23 mouse cellular contexts compared by ENCODE assay signal in the genomic region with DNA sequence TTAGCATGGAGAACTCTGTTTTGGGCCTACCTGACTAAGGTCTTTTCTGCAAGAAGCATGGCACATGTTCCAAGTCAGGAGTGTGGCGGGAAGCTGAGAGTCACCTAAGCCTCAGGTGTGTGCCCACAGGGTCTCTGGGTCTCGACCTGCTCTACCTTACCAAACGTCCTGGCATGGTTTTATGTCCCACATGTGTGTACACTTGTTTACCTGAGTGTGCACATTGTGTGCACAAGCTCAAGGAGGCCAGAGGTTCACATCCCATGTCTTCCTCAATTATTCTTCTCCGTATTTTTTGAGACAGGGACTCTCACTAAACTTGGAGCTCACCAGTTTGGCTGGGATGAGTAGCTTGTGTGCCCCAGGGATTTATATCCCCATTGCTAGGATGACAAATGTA. TPM values are rescaled to one million over a fixed set of nuclear protein-coding genes. Genes with fewer than 3 reads are reported as not detected.
DNase-seq lines count a peak whose midpoint lies in the region; ATAC-seq and TF ChIP-seq lines count a peak whose summit lies in the region.
"Had no signal": no experiment of that assay in that cellular context is flagged by ENCODE, and none has a peak within 500 bp of the region (broad histone marks: within the 10 kb centered on the region; RNA-seq: fewer than 3 reads in every experiment).

No protein-coding gene starts in this region.

- peaks cover 64% of the 10 kb centered on the region for H3K36me3 ChIP-seq in erythroblast, embryonic 14.5 days (ENCODE audit: control insufficient read depth)
- H3K36me3 ChIP-seq in heart, embryonic 11.5 days (ENCODE audit: control insufficient read depth, insufficient read depth, low read length): no peaks in the 10 kb centered on the region
- peaks cover 6% of the 10 kb centered on the region; the same call in 1 of the 2 replicates for H3K36me3 ChIP-seq in liver, embryonic 13.5 days
- no peaks in the 10 kb centered on the region for H3K36me3 ChIP-seq in liver, postnatal 0 days (replicated peaks; ENCODE audit: insufficient read depth, low read length)
- H3K36me3 ChIP-seq: embryonic facial prominence, embryonic 10.5 days; heart, embryonic 12.5 days; hindbrain, embryonic 13.5 days; intestine, embryonic 15.5 days had no signal

- 69% methylated on average over 4 of the region's 4 CpGs for WGBS in heart, embryonic 11.5 days (ENCODE audit: insufficient replicate concordance)
- 35% methylated on average over 4 of the region's 4 CpGs for WGBS in liver, embryonic 13.5 days (ENCODE audit: insufficient replicate concordance)
- WGBS in liver, postnatal 0 days (ENCODE audit: insufficient replicate concordance): 70% methylated on average over 4 of the region's 4 CpGs

- TF ChIP-seq EP300 in liver, postnatal 0 days (IDR thresholded peaks at IDR 0.05; ENCODE audit: low read depth): no peak

- H3K27me3 ChIP-seq in erythroblast, embryonic 14.5 days (ENCODE audit: control insufficient read depth): no peaks in the 10 kb centered on the region
- H3K27me3 ChIP-seq in heart, embryonic 11.5 days (ENCODE audit: control insufficient read depth, insufficient read depth, low read length): no peaks in the 10 kb centered on the region
- no peaks in the 10 kb centered on the region for H3K27me3 ChIP-seq in liver, embryonic 13.5 days
- no peaks in the 10 kb centered on the region for H3K27me3 ChIP-seq in liver, postnatal 0 days (ENCODE audit: insufficient read depth, low read length)
- H3K27me3 ChIP-seq: forebrain, embryonic 13.5 days; heart, embryonic 12.5 days; hindbrain, embryonic 13.5 days; intestine, embryonic 15.5 days; Patski had no signal

- H3K4me2 ChIP-seq in heart, embryonic 11.5 days: peak overlapping the region; percentile 27; the same call in 1 of the 2 replicates
- peak overlapping the region; percentile 68 for H3K4me2 ChIP-seq in liver, embryonic 13.5 days
- H3K4me2 ChIP-seq in liver, postnatal 0 days (ENCODE audit: low read depth, low read length): peak overlapping the region; percentile 53
- H3K4me2 ChIP-seq: forebrain, embryonic 13.5 days; heart, embryonic 12.5 days; hindbrain, embryonic 13.5 days; intestine, embryonic 15.5 days had no signal

- TF ChIP-seq CTCF in liver, postnatal 0 days (IDR thresholded peaks at IDR 0.05; ENCODE audit: low read depth): no peak

- peak overlapping the region; percentile 49; the same call in 1 of the 2 replicates for H3K9ac ChIP-seq in heart, embryonic 11.5 days (ENCODE audit: low read depth, low read length)
- peak overlapping the region; percentile 64 for H3K9ac ChIP-seq in liver, embryonic 13.5 days
- H3K9ac ChIP-seq in liver, postnatal 0 days (replicated peaks): no peak overlapping the region
- H3K9ac ChIP-seq: forebrain, embryonic 13.5 days; heart, embryonic 12.5 days; hindbrain, embryonic 13.5 days; intestine, embryonic 15.5 days had no signal

- intact Hi-C loops in heart, postnatal 10 days (cut with DNase I): no loop called here

- ATAC-seq in erythroblast, adult 5-6 weeks (replicated peaks; ENCODE audit: low FRiP score, poor library complexity, severe bottlenecking): no peak
- no peak for ATAC-seq in heart, embryonic 11.5 days (replicated peaks; ENCODE audit: insufficient number of reproducible peaks, low FRiP score, low TSS enrichment)
- peak; percentile 4; the same call in 1 of the 2 replicates for ATAC-seq in liver, embryonic 13.5 days (ENCODE audit: low read depth)
- no peak; the same call in 1 of the 2 replicates for ATAC-seq in liver, postnatal 0 days
- ATAC-seq: activated CD4-positive, CD25-positive, alpha-beta regulatory T cell, adult 4 months; CD4-positive, CD25-positive, alpha-beta regulatory T cell, adult 4 months; forebrain, embryonic 13.5 days; Patski had no signal

- no peaks in the 10 kb centered on the region for H3K9me3 ChIP-seq in erythroblast, embryonic 14.5 days (ENCODE audit: control insufficient read depth, low read length)
- no peaks in the 10 kb centered on the region for H3K9me3 ChIP-seq in heart, embryonic 11.5 days (replicated peaks; ENCODE audit: control insufficient read depth, low read length)
- no peaks in the 10 kb centered on the region for H3K9me3 ChIP-seq in liver, embryonic 13.5 days (replicated peaks)
- no peaks in the 10 kb centered on the region for H3K9me3 ChIP-seq in liver, postnatal 0 days (ENCODE audit: low read length)
- H3K9me3 ChIP-seq: embryonic facial prominence, embryonic 10.5 days; forebrain, embryonic 13.5 days; heart, embryonic 12.5 days; hindbrain, embryonic 13.5 days; intestine, embryonic 15.5 days had no signal

- peaks cover 92% of the 10 kb centered on the region for H3K4me1 ChIP-seq in erythroblast, embryonic 14.5 days (ENCODE audit: control insufficient read depth)
- H3K4me1 ChIP-seq in heart, embryonic 11.5 days (ENCODE audit: control insufficient read depth, insufficient read depth, low read length): peaks cover 3% of the 10 kb centered on the region; the same call in 1 of the 2 replicates
- H3K4me1 ChIP-seq in liver, embryonic 13.5 days (replicated peaks): peaks cover 84% of the 10 kb centered on the region
- H3K4me1 ChIP-seq in liver, postnatal 0 days (ENCODE audit: insufficient read depth): peaks cover 30% of the 10 kb centered on the region
- H3K4me1 ChIP-seq: intestine, embryonic 15.5 days had no signal

- H3K4me3 ChIP-seq in erythroblast, embryonic 14.5 days (replicated peaks): peak overlapping the region; percentile 52
- no peak overlapping the region for H3K4me3 ChIP-seq in heart, embryonic 11.5 days (ENCODE audit: low read depth, low read length)
- H3K4me3 ChIP-seq in liver, embryonic 13.5 days (replicated peaks): peak overlapping the region; percentile 35
- H3K4me3 ChIP-seq in liver, postnatal 0 days (ENCODE audit: low read depth, low read length): no peak overlapping the region
- H3K4me3 ChIP-seq: embryonic facial prominence, embryonic 10.5 days; forebrain, embryonic 13.5 days; gastrocnemius, adult 2 months; heart, embryonic 12.5 days; hindbrain, embryonic 13.5 days; intestine, embryonic 15.5 days had no signal

- DNase-seq in heart, postnatal 10 days: no peak
- no peak for DNase-seq in liver, embryonic 13.5 days
- DNase-seq in liver, postnatal 0 days: no peak
- no peak for DNase-seq in cerebellum, adult 9-10 months
- DNase-seq in urinary bladder, postnatal 4 days (ENCODE audit: low spot score in 2 of 2): no peak
- DNase-seq: adrenal gland, postnatal 14 days; B cell, adult 2 months; cerebellum, adult 11-12 months; cerebellum, postnatal 10 days; gastrocnemius, adult 2 months; gastrocnemius, postnatal 36 days; heart, adult 18-20 months had no signal

- H3K27ac ChIP-seq in heart, embryonic 11.5 days (ENCODE audit: low read depth, low read length): peak overlapping the region; percentile 68
- peak overlapping the region; percentile 94 for H3K27ac ChIP-seq in liver, embryonic 13.5 days
- H3K27ac ChIP-seq in liver, postnatal 0 days (ENCODE audit: low read depth): peak overlapping the region; percentile 76; the same call in 1 of the 2 replicates
- H3K27ac ChIP-seq: embryonic facial prominence, embryonic 10.5 days; forebrain, embryonic 13.5 days; gastrocnemius, adult 2 months; hindbrain, embryonic 13.5 days; intestine, embryonic 15.5 days had no signal

RNA-seq across cellular contexts. Expression of a gene that starts 9.0 kb away (rescaled TPM):
- polyA plus RNA-seq in erythroblast, embryonic 14.5 days (2012): 1.4 and 3.1 TPM in 2 replicates
- 1.3 and 6.3 TPM in 2 replicates for total RNA-seq in erythroblast, adult 5-6 weeks (2015; ENCODE audit: low replicate concordance)
- total RNA-seq in erythroblast, adult 5-6 weeks (2017; ENCODE audit: low replicate concordance): 5.9 and 8.4 TPM in 2 replicates
- 32.4 and 34.8 TPM in 2 replicates for polyA plus RNA-seq in heart, embryonic 11.5 days (2014; fragmentation: Nextera tagmentation; extraction: Ambion mirVana)
- 10 to 100 TPM; 37.3 to 38.4 TPM for total RNA-seq in heart, postnatal 10 days (2021)
- polyA plus RNA-seq in liver, embryonic 13.5 days (2015; fragmentation: Nextera tagmentation; extraction: Ambion mirVana): 23.2 and 24.9 TPM in 2 replicates
- 21.1 and 21.7 TPM in 2 replicates for polyA plus RNA-seq in liver, postnatal 0 days (2015; fragmentation: Nextera tagmentation; extraction: Ambion mirVana)

Comparison
In these comparisons a context has a peak if more than half of its experiments do, and no peak if none do; other contexts are left out.
1. H3K4me3 ChIP-seq: peak in erythroblast, embryonic 14.5 days (single experiment) and liver, embryonic 13.5 days (single experiment); none in heart, embryonic 11.5 days (single experiment) and liver, postnatal 0 days (single experiment).
2. Peak in every context shown above with its lines, with median percentiles within 50 percentile points of each other: H3K27ac ChIP-seq and H3K4me2 ChIP-seq.